Mouse (Mus musculus): ENCODE measurements around the gene Il4ra. TPM values are rescaled to one million over a fixed set of nuclear protein-coding genes. Genes with fewer than 3 reads are reported as not detected.

The Il4ra gene
- polyA plus RNA-seq, 1 experiment from 2014 or later: 2.9 TPM

- H3K9me3 ChIP-seq (ENCODE audit: control insufficient read depth, low read length): no peaks in the 10 kb centered on the region
- WGBS: 85% methylated on average over 7 of the region's 7 CpGs
Observed at GRCm38 (mm10) chr7:125618016-125618415, 66.1 kb downstream of the Il4ra start.

GRCm38 (mm10) chr7:125620077-125620476 lies 68.2 kb downstream of the Il4ra start:
- Histone ChIP-seq H3K9ac (ENCODE audit: low read length) (no peak overlapping the region), H3K9me3 (ENCODE audit: control insufficient read depth, low read length) (no peaks in the 10 kb centered on the region), H3K4me3 (ENCODE audit: low read depth, low read length) (no peak overlapping the region), H3K27me3 (ENCODE audit: control insufficient read depth, insufficient read depth, low read length) (no peaks in the 10 kb centered on the region), H3K36me3 (ENCODE audit: control insufficient read depth, insufficient read depth, low read length) (no peaks in the 10 kb centered on the region), H3K4me2 (ENCODE audit: low read depth, low read length, severe bottlenecking) (no peak overlapping the region), H3K27ac (ENCODE audit: low read depth, low read length) (no peak overlapping the region), H3K4me1 (replicated peaks; ENCODE audit: control insufficient read depth, insufficient read depth, low read length) (no peaks in the 10 kb centered on the region)
- no peak for DNase-seq (ENCODE audit: low spot score)
- 83% methylated on average over 4 of the region's 4 CpGs for WGBS
- no peak for ATAC-seq (replicated peaks; ENCODE audit: low FRiP score)

More at GRCm38 (mm10) chr7:125618016-125618415, 66.1 kb downstream of the Il4ra start:
- Histone ChIP-seq H3K4me1 (replicated peaks; ENCODE audit: control insufficient read depth, insufficient read depth, low read length) (no peaks in the 10 kb centered on the region), H3K27ac (ENCODE audit: low read depth, low read length) (no peak overlapping the region), H3K9ac (ENCODE audit: low read length) (no peak overlapping the region), H3K4me2 (ENCODE audit: low read depth, low read length, severe bottlenecking) (no peak overlapping the region), H3K4me3 (ENCODE audit: low read depth, low read length) (no peak overlapping the region), H3K36me3 (ENCODE audit: control insufficient read depth, insufficient read depth, low read length) (no peaks in the 10 kb centered on the region), H3K27me3 (ENCODE audit: control insufficient read depth, insufficient read depth, low read length) (no peaks in the 10 kb centered on the region)
- DNase-seq (ENCODE audit: low spot score) (no peak), ATAC-seq (replicated peaks; ENCODE audit: low FRiP score) (no peak)

DNA sequence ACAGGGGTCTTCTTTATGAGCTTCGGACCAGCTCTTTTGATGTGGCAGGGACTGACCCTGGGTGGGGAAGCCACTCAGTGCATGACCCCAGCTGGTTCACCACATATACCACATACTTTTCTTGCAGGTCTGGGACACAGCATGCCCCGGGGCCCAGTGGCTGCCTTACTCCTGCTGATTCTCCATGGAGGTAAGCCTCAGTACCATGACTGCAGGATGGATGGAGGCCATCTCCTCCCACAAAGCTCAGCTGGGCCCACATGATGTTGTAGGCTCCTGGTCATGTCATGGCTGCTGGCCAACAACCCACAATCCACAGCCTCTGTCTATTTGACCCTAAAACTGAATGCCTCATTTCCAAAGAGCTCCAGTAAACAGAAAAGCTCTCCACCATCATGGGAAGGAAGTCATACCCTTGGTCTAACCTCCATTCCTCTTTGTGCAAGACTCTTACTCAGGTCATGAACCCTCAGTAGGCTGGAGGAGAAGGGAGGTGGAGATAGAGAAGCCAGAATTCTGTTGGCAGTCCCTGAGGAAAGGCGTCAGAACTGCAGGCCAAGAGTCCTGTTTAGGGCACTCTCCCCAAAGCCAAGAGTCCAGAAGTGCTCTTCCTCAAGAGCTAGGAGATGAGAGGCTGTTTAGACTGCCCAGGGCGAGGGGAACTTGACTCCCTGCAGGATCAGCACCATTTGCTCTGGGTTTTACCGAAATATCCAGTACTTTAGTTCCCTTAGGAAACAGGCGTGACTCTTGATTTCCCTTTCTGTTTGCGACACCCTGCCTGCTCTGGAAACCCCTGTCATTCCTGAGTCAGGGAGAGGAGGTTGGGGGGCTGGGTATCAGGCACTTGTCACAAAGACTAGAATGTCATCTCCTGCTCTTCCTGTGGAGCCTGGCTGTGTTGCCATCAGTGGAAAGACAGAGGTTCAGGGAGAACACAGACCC lies 71.1 kb downstream of the Il4ra start:
- Histone ChIP-seq H3K27me3 (ENCODE audit: control insufficient read depth, insufficient read depth, low read length) (no peaks in the 10 kb centered on the region), H3K36me3 (ENCODE audit: control insufficient read depth, insufficient read depth, low read length) (no peaks in the 10 kb centered on the region), H3K4me2 (ENCODE audit: low read depth, low read length, severe bottlenecking) (no peak overlapping the region), H3K4me1 (replicated peaks; ENCODE audit: control insufficient read depth, insufficient read depth, low read length) (no peaks in the 10 kb centered on the region), H3K4me3 (ENCODE audit: low read depth, low read length) (no peak overlapping the region), H3K27ac (ENCODE audit: low read depth, low read length) (no peak overlapping the region), H3K9me3 (ENCODE audit: control insufficient read depth, low read length) (no peaks in the 10 kb centered on the region), H3K9ac (ENCODE audit: low read length) (no peak overlapping the region)
- ATAC-seq (replicated peaks; ENCODE audit: low FRiP score) (no peak), DNase-seq (ENCODE audit: low spot score) (no peak)
- WGBS: 80% methylated on average over 7 of the region's 7 CpGs

DNA sequence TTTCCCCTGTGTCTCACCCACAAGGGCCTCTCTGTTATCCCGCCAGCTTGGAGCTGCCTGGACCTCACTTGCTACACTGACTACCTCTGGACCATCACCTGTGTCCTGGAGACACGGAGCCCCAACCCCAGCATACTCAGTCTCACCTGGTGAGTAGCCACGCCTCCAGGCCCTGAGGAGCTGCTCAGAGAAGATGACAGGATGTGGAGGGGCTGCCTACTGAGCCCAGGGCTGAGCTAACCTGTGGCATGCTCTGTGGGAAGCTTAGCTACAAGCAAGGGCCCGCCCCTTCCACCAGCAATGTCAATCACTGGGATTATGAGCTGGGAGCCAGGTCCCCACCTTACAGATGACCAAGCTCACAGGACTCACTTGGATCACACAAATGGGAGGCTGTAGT lies 73.3 kb downstream of the Il4ra start:
- Histone ChIP-seq H3K27me3 (ENCODE audit: control insufficient read depth, insufficient read depth, low read length) (no peaks in the 10 kb centered on the region), H3K27ac (ENCODE audit: low read depth, low read length) (no peak overlapping the region), H3K36me3 (ENCODE audit: control insufficient read depth, insufficient read depth, low read length) (no peaks in the 10 kb centered on the region), H3K4me1 (replicated peaks; ENCODE audit: control insufficient read depth, insufficient read depth, low read length) (no peaks in the 10 kb centered on the region), H3K4me2 (ENCODE audit: low read depth, low read length, severe bottlenecking) (no peak overlapping the region), H3K9me3 (ENCODE audit: control insufficient read depth, low read length) (no peaks in the 10 kb centered on the region), H3K9ac (ENCODE audit: low read length) (no peak overlapping the region), H3K4me3 (ENCODE audit: low read depth, low read length) (no peak overlapping the region)
- WGBS: 71% methylated on average over 4 of the region's 4 CpGs
- ATAC-seq (replicated peaks; ENCODE audit: low FRiP score) (no peak), DNase-seq (ENCODE audit: low spot score) (no peak)

- no peaks in the 10 kb centered on the region for H3K4me1 ChIP-seq (replicated peaks; ENCODE audit: control insufficient read depth, insufficient read depth, low read length)
- H3K27ac ChIP-seq (ENCODE audit: low read depth, low read length): no peak overlapping the region
- H3K4me2 ChIP-seq (ENCODE audit: low read depth, low read length, severe bottlenecking): no peak overlapping the region
- ATAC-seq (replicated peaks; ENCODE audit: low FRiP score): no peak
- DNase-seq (ENCODE audit: low spot score): no peak
- WGBS: 70% methylated on average over 7 of the region's 7 CpGs
- no peak overlapping the region for H3K4me3 ChIP-seq (ENCODE audit: low read depth, low read length)
- no peaks in the 10 kb centered on the region for H3K27me3 ChIP-seq (ENCODE audit: control insufficient read depth, insufficient read depth, low read length)
- H3K9me3 ChIP-seq (ENCODE audit: control insufficient read depth, low read length): no peaks in the 10 kb centered on the region
- no peak overlapping the region for H3K9ac ChIP-seq (ENCODE audit: low read length)
- no peaks in the 10 kb centered on the region for H3K36me3 ChIP-seq (ENCODE audit: control insufficient read depth, insufficient read depth, low read length)
Observed at GRCm38 (mm10) chr7:125625829-125626228, 73.9 kb downstream of the Il4ra start.

Other genes with a start within 250 kb of the Il4ra start
- 11.4 and 12.9 TPM in 2 replicates for gene Kdm8, start 107.4 kb upstream of the Il4ra start, polyA plus RNA-seq (2014; fragmentation: Nextera tagmentation; extraction: Ambion mirVana)
- gene Nsmce1, start 60.5 kb upstream of the Il4ra start, polyA plus RNA-seq (2014; fragmentation: Nextera tagmentation; extraction: Ambion mirVana): 115 and 116 TPM in 2 replicates
- gene Il21r, start 51.3 kb downstream of the Il4ra start, polyA plus RNA-seq (2014; fragmentation: Nextera tagmentation; extraction: Ambion mirVana): 0.20 and 0.36 TPM in 2 replicates
- gene Gtf3c1, start 155.7 kb downstream of the Il4ra start, polyA plus RNA-seq (2014; fragmentation: Nextera tagmentation; extraction: Ambion mirVana): 47.2 and 49.4 TPM in 2 replicates
- gene D430042O09Rik, start 155.8 kb downstream of the Il4ra start, polyA plus RNA-seq (2014; fragmentation: Nextera tagmentation; extraction: Ambion mirVana): 11.2 and 12.1 TPM in 2 replicates

All from forebrain, embryonic 11.5 days (tissue).